Mouse (Mus musculus): ENCODE data around the gene Acap2. TPM values are rescaled to one million over a fixed set of nuclear protein-coding genes. Genes with fewer than 3 reads are reported as not detected.

Acap2 gene
- total RNA-seq, 2 experiments from 2014 or later, result 39.0 to 39.1 TPM

- DNase-seq, result no peak
Observed at GRCm38 (mm10) chr16:31205726-31206125, 4.7 kb upstream of the Acap2 start.

- DNase-seq, result no peak
Observed at GRCm38 (mm10) chr16:31205187-31205586, 4.1 kb upstream of the Acap2 start.

DNA sequence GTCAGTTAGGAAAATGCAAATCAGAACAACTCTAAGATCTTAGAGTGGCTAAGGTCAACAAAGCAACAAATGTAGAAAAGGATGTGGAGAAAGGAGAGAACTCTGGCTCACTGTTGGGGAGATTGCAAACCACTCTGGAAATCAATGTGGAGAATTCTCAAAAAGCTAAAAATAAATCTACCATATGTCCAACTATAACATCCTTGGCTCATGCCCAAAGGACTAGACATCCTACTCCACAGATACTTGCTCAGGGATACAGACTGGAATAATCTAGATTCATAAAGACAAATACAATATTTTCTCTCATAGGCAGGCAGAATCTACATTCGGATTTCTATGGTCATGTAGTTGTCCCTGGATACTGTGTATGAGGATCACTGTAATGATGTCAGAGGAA is 3.2 kb upstream of the Acap2 start:
- DNase-seq, result no peak

- DNase-seq, result no peak
Observed at GRCm38 (mm10) chr16:31201704-31202103, 659 bp upstream of the Acap2 start.

GRCm38 (mm10) chr16:31199926-31200789 is 887 bp downstream of the Acap2 start:
- DNase-seq, result peak; percentile 79

DNA sequence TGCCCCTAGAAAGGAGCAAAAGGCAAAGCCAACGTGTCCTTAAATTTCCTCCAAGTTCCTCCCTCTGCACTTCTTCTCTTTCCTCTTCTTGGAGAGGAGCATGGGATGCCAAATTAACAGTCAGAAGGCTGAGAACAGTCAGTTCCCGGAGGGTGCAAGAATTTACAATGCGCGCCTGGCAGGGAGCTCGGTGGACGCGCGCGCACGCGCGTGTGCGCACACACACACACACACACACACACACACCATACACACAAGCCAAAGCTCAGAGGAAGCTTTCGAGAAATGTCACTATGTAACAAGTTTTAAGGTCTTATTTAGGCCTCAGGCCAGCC is 1.5 kb downstream of the Acap2 start:
- DNase-seq, result peak; percentile 60

- DNase-seq, result no peak
Observed at GRCm38 (mm10) chr16:31196971-31197370, 4.1 kb downstream of the Acap2 start.

DNA sequence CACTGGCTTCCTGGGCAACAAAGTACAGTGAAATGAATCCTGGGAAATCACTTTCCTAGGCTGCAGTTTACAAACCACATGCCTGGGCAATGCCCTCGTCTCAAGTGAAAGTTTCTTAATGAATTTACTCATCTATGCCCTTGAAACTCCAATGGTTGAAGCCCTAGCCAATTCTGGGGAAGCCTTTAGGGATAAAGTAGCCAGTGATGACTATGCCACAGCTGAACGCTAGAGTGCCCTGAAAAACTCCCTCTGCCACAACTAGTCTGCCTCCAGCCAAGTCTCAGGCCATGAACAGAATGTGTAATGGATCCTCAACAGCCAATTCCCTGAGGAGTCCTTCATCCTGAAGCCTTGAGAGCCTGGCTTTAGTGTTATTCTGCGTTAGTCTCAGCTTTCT is 8.5 kb downstream of the Acap2 start:
- DNase-seq, result peak; percentile 53

- DNase-seq, result no peak
Observed at GRCm38 (mm10) chr16:31191818-31192217, 9.2 kb downstream of the Acap2 start.

DNA sequence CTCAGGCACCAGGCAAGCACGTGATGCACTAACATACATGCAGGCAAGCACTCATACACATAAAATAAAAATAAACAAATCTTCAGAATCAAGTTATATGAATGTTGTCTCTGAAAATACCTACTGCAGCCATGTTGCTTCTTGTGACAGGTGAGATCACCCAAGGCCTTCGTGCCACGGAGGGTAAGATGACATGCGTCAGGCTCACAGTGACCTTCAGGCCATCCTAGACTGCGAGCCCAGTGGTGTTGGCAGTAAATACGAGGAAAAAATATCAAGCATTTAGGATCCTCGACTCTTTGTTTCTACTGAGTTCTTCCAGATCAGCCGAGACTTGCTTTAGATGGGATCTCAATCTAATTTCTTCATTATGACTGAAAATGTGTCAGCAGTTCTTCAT is 10.6 kb downstream of the Acap2 start:
- no peak for DNase-seq

DNA sequence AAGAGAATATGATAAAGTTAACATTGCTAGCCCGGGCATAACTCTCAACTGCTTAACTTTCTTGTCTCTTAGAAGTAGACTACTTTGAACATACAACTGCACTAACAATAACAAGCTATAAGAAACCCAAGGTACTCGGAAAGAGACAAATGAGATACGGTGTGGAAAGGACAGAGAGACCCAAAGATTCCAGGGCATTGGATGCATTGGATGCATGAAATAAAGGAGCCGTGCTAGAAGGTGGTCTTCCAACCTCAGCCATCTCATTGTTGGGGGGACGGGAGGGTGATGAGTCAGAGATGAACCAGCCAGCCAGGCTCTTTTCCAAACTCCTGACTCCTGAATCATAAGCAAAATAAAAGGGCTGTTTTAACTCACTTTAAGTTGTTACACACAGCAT is 11.8 kb downstream of the Acap2 start:
- DNase-seq, result no peak

DNA sequence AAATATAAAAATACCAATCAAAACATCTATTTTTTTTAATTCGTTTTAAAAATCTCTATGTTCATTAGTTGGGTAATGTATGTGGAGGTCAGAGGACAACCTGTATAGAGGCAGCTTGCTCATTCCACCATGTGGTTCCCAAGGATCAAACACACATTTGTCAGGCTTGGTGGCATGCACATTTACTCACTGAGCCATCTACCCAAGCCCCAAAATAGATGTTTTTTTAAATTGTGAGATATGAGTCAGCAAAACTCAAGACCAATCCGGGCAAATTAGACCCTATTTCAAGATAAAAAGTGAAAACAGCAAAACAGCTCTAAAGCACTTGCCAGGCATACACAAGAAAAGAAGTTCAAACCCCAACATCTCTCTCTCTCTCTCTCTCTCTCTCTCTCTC is 12.2 kb downstream of the Acap2 start:
- no peak for DNase-seq

GRCm38 (mm10) chr16:31188270-31188669 is 12.8 kb downstream of the Acap2 start:
- no peak for DNase-seq

DNA sequence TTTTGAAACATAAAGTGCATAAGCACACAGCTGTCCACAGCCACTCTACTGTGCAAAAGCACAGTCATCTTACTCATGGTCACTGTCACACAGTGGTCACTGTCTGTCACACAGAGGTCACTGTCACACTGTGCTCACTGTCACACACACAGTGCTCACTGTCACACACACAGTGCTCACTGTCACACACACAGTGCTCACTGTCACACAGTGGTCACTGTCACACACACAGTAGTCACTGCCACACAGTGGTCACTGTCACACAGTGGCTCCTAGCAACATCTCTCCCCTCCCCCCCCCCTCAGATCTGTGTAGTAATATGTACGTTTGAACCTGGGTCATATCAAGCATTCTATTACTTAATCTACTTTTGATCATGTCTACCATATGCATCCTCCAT is 13.9 kb downstream of the Acap2 start:
- no peak for DNase-seq

DNA sequence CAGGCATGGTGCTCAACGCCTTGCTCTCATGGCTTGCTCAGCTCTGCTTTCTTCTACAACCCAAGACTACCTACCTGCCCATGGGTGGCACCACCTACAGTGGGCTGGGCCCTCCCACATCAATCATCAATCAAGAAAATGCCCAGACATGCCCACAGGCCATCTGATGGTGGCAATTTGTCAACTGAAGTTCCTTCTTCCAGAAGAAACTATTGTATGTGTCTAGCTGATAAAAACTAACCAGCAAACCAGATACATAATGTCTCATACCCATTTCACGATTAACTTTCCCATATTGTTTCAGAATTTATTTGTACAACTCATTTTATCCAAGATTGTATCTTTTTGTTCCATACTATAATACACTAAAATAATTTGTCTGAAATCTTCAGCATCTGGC is 15.3 kb downstream of the Acap2 start:
- DNase-seq, result no peak

DNA sequence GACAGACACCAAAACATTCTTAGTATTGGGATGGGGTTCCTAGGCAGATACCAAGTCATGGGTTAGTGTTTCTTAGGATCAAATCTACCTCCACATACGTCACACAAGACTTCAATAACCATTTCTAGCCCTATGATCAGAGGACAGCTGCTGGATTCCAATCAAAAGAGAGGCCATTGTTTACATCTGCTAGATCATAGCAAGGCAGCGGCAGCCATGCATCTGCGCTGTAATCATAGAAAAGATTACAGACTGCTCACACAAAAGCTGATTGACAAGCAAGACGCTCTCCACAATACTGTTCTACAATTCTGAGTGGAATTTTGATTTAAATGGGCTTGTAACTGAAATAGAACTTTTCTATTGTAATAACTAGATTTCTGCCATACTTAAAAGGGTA is 16.3 kb downstream of the Acap2 start:
- DNase-seq, result no peak

DNA sequence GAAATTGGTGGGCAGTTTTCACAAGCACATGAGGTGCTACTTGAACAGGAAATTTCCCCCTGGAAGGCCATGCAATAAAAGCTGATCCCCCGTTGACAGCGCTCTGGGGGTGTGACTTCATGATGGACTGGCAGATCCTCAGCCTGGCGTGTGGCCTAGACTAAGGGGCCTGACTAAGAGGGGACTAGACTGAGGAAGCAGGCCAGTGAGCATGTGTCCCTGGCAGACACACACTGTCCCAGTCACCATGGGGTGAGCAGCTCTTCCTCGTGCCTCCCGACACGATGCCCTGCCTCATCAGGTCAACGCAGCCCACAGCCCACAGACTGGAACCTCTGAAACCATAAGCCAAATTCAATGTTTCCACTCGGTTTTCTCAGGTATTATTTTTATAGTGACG is 18.5 kb downstream of the Acap2 start:
- DNase-seq, result no peak

GRCm38 (mm10) chr16:31180843-31181242 is 20.2 kb downstream of the Acap2 start:
- no peak for DNase-seq

GRCm38 (mm10) chr16:31179384-31179783 is 21.7 kb downstream of the Acap2 start:
- DNase-seq, result no peak

- DNase-seq, result no peak
Observed at GRCm38 (mm10) chr16:31174880-31175638, 26.0 kb downstream of the Acap2 start.

- no peak for DNase-seq
Observed at GRCm38 (mm10) chr16:31172229-31172628, 28.8 kb downstream of the Acap2 start.

DNA sequence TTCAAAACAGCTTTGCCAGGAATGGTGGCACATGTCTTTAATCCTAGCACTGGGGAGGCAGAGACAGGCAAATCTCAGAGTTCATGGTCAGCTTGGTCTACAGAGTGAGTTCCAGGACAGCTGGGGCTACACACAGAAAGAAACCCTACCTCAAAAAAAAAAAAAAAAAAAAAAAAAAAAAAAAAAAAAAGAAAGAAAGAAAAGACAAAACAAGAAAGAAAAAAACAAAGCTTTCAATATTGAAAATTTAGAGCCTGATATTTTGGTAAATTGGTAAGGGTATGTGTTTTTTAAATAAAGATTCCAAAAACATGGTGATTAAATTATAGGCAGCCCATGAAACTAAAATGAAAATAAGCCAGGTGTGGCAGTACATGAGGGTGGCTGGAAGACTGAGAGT is 29.6 kb downstream of the Acap2 start:
- no peak for DNase-seq

DNA sequence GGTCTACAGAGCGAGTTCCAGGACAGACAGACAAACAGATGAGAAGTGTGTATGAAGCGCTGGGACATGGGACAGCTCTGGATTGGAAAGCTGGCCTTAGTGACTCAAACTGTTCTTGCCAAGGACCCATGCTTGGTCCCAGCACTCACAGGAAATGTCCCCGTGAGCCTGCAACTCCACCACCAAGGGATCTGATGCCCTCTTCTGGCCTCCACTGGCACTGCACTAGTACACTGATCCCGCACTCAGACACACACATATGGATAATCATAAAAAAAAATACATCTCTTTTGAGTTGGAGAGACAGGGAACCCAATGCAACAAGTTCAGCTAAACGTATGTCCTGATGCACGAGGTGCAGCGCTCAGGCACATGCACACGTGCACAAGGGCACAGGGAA is 30.7 kb downstream of the Acap2 start:
- no peak for DNase-seq

DNA sequence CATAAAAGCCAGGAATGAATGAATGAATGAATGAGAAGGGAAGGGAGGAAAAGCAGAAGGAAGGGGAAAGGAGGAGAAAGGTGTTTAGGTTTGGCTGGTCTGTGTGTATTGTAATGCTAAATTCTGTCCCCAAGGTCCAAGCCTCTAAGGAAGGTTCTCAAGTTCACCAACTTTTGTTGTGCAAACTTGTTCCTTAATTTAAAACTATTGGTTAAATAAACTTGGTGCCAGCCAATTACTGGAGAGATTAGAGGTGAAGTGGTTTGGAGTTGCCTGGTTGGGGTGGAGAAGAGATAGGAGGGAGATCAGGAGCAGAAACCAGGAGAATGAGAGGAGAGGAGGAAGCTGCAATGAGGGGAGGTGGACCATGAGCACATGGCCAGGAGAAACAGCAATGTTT is 31.4 kb downstream of the Acap2 start:
- no peak for DNase-seq

Measured in adrenal gland, postnatal 10 days (tissue).